Mouse (Mus musculus) forebrain, embryonic 16.5 days (tissue): ENCODE data around the gene Brd3. TPM values are rescaled to one million over a fixed set of nuclear protein-coding genes. Genes with fewer than 3 reads are reported as not detected.

Experiments used
- ATAC-seq: fragments of 200-750 bp; cut with Nextera tagmentation; 2 replicates; pipeline ENCODE4 v1.8.0; 2017; ENCODE audit warnings: mild to moderate bottlenecking, moderate library complexity
- H3K27ac ChIP-seq: fragments of 300-500 bp; sonication (generic); 2 replicates; pipeline ENCODE4 v1.5.1; 2014; ENCODE audit warnings: low read length, control low read depth
- H3K27me3 ChIP-seq: fragments of 300-500 bp; sonication (generic); replicated peaks from 2 replicates; pipeline ENCODE4 v1.6.1; 2014; ENCODE audit warnings: low read length; ENCODE audit not compliant: control insufficient read depth, insufficient read depth
- H3K36me3 ChIP-seq: fragments of 300-500 bp; sonication (generic); 2 replicates; pipeline ENCODE4 v1.6.1; 2014; ENCODE audit not compliant: control insufficient read depth, insufficient read depth
- H3K4me1 ChIP-seq: fragments of 300-500 bp; sonication (generic); replicated peaks from 2 replicates; pipeline ENCODE4 v1.6.1; 2014; ENCODE audit warnings: low read length; ENCODE audit not compliant: control insufficient read depth, insufficient read depth
- H3K4me2 ChIP-seq: fragments of 300-500 bp; sonication (generic); 2 replicates; pipeline ENCODE4 v1.6.1; 2014; ENCODE audit warnings: mild to moderate bottlenecking, low read length, control low read depth
- H3K4me3 ChIP-seq: fragments of 300-500 bp; sonication (generic); replicated peaks from 2 replicates; pipeline ENCODE4 v1.5.1; 2014; ENCODE audit warnings: mild to moderate bottlenecking, low read length, control low read depth
- H3K9ac ChIP-seq: fragments of 300-500 bp; sonication (generic); replicated peaks from 2 replicates; pipeline ENCODE4 v1.6.1; 2014; ENCODE audit warnings: low read depth, low read length, control low read depth
- H3K9me3 ChIP-seq: fragments of 300-500 bp; sonication (generic); 2 replicates; pipeline ENCODE4 v1.6.1; 2016; ENCODE audit warnings: low read length; ENCODE audit not compliant: control insufficient read depth
- WGBS: fragments of 180-500 bp; shearing (Covaris S2); extraction: QIAGEN DNeasy Blood & Tissue Kit; methylation state at CpG from one replicate; pipeline ENCODE4 v1.1.7; 2014; 5-methylcytosine and 5-hydroxymethylcytosine counted together
- polyA plus RNA-seq: library from polyadenylated mRNA; unstranded; fragments of >200 nt; fragmentation: Nextera tagmentation; extraction: Ambion mirVana; gene quantifications from 2 replicates; pipeline ENCODE4 v1.2.1, GENCODE M21; 2015

Brd3 gene
- polyA plus RNA-seq, 1 experiment from 2014 or later, result 153 TPM

- Histone ChIP-seq H3K9ac (no peak overlapping the region), H3K27me3 (no peaks in the 10 kb centered on the region), H3K4me2 (no peak overlapping the region), H3K4me3 (no peak overlapping the region), H3K27ac (no peak overlapping the region), H3K4me1 (peaks cover 37% of the 10 kb centered on the region), H3K9me3 (no peaks in the 10 kb centered on the region), H3K36me3 (no peaks in the 10 kb centered on the region; the same call in 1 of the 2 replicates)
- WGBS, result 81% methylated on average over 4 of the region's 4 CpGs
- no peak for ATAC-seq
Measured at GRCm38 (mm10) chr2:27469292-27469990, 38.0 kb downstream of the Brd3 start.

GRCm38 (mm10) chr2:27462901-27463300, 44.6 kb downstream of the Brd3 start:
- 91% methylated on average over 4 of the region's 4 CpGs for WGBS
- Histone ChIP-seq H3K9me3 (no peaks in the 10 kb centered on the region), H3K4me3 (no peak overlapping the region), H3K4me2 (no peak overlapping the region), H3K9ac (no peak overlapping the region), H3K4me1 (no peaks in the 10 kb centered on the region), H3K27ac (no peak overlapping the region), H3K27me3 (no peaks in the 10 kb centered on the region), H3K36me3 (peaks cover 21% of the 10 kb centered on the region)
- no peak for ATAC-seq

- Histone ChIP-seq H3K27me3 (no peaks in the 10 kb centered on the region), H3K4me3 (no peak overlapping the region), H3K9ac (no peak overlapping the region), H3K36me3 (peaks cover 28% of the 10 kb centered on the region), H3K4me1 (no peaks in the 10 kb centered on the region), H3K27ac (no peak overlapping the region), H3K4me2 (no peak overlapping the region), H3K9me3 (no peaks in the 10 kb centered on the region)
- WGBS, result 93% methylated on average over 4 of the region's 4 CpGs
- ATAC-seq, result no peak
Measured at GRCm38 (mm10) chr2:27461881-27462660, 45.4 kb downstream of the Brd3 start.

- no peak for ATAC-seq
- no peak overlapping the region for H3K9ac ChIP-seq
- no peaks in the 10 kb centered on the region for H3K9me3 ChIP-seq
- H3K36me3 ChIP-seq, result peaks cover 37% of the 10 kb centered on the region
- no peaks in the 10 kb centered on the region for H3K4me1 ChIP-seq
- WGBS, result 67% methylated on average over 9 of the region's 9 CpGs
- H3K4me2 ChIP-seq, result no peak overlapping the region
- H3K27me3 ChIP-seq, result no peaks in the 10 kb centered on the region
- no peak overlapping the region for H3K4me3 ChIP-seq
- H3K27ac ChIP-seq, result no peak overlapping the region
Measured at GRCm38 (mm10) chr2:27460651-27461050, 46.8 kb downstream of the Brd3 start.

DNA sequence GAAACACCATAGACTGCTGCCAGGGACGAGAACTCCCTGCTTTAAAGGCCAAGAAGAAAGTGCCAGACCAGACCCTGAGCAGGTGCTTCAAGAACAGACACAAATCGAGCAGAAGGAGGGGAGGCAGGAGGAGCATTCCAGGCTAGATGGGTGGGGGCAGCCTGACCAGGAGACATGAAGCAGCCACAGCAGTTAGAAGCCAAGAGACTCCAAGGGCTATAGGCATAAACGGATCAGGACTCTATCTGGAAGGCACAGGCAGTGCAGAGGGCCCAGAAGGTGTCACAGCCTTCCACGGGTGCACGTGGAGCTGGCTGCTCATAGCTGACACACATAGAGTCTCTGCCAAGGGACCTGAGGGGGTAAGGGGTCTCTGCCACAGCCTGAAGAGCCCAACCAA, 47.3 kb downstream of the Brd3 start:
- H3K9ac ChIP-seq, result no peak overlapping the region
- no peak overlapping the region for H3K4me2 ChIP-seq
- no peak overlapping the region for H3K4me3 ChIP-seq
- H3K9me3 ChIP-seq, result no peaks in the 10 kb centered on the region
- ATAC-seq, result no peak
- peaks cover 38% of the 10 kb centered on the region for H3K36me3 ChIP-seq
- no peak overlapping the region for H3K27ac ChIP-seq
- no peaks in the 10 kb centered on the region for H3K4me1 ChIP-seq
- 90% methylated on average over 5 of the region's 5 CpGs for WGBS
- H3K27me3 ChIP-seq, result no peaks in the 10 kb centered on the region

DNA sequence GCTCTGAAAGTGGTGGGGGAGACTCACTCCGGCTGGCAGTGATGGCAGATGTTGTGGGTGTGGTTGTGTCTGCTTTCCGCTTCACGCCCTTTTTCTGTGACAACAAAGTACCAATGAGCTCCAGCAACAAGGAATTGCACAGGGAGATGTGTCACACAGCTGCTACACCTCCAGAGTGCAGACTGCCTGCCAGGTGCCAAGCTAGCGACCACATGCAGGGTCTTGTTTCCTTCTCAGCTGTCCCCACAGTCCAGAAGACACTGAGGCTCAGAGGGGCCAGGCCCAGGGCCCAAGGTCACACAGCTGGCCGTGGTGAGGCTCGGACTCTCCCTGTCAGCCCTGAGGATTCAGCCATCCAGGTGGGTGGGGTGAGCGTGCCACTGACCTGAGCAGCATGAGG, 47.7 kb downstream of the Brd3 start:
- H3K4me2 ChIP-seq, result no peak overlapping the region
- no peaks in the 10 kb centered on the region for H3K27me3 ChIP-seq
- no peak overlapping the region for H3K27ac ChIP-seq
- H3K36me3 ChIP-seq, result peaks cover 41% of the 10 kb centered on the region
- 91% methylated on average over 7 of the region's 7 CpGs for WGBS
- H3K9me3 ChIP-seq, result no peaks in the 10 kb centered on the region
- no peaks in the 10 kb centered on the region for H3K4me1 ChIP-seq
- H3K9ac ChIP-seq, result no peak overlapping the region
- no peak for ATAC-seq
- H3K4me3 ChIP-seq, result no peak overlapping the region

DNA sequence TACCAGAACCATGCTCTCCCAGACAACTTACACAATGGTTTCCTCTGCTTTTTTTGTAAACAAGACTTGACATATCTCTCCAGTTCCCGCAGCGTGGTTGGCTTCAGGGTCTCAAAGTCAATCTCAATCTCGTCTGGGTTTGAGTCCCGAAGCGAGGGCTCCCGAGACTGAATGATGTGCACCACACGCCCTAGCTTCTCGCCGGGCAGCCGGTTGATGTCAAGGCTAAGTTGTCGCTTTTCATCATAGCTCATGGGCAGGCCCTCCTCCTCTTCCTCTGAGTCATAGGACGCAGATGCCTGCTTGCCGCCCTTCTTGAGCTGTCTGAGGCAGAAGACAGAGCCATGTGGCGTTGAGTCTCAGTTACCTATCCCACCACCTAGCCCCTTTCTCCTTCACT, 57.2 kb downstream of the Brd3 start:
- Histone ChIP-seq H3K27me3 (no peaks in the 10 kb centered on the region), H3K9me3 (no peaks in the 10 kb centered on the region)
- WGBS, result 92% methylated on average over 14 of the region's 14 CpGs

DNA sequence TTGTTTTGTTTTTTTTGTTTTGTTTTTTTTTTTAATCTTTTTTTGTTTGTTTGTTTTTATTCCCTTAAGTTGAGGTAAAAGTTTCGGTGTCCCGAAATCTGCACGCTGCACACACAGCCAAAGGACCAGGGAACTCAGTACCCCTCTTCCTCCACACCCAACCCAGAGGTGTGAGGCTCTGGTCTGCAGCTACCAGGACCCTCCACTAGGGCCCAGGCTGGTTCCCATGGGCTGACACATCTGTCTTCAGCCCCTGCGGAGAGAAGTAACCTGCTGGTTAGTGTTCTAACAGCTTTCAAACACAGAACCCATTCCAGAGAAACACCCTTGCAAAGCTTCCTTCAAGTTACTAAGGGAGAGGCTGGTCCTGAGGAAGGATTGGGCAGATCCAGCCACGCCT, 59.7 kb downstream of the Brd3 start:
- Histone ChIP-seq H3K4me2 (no peak overlapping the region), H3K9ac (no peak overlapping the region), H3K36me3 (peaks cover 49% of the 10 kb centered on the region), H3K9me3 (no peaks in the 10 kb centered on the region), H3K27me3 (no peaks in the 10 kb centered on the region), H3K27ac (no peak overlapping the region), H3K4me3 (no peak overlapping the region), H3K4me1 (peaks cover 7% of the 10 kb centered on the region)
- no peak for ATAC-seq
- WGBS, result 87% methylated on average over 5 of the region's 5 CpGs

More for the DNA sequence above, 57.2 kb downstream of the Brd3 start:
- Histone ChIP-seq H3K9ac (no peak overlapping the region), H3K4me3 (no peak overlapping the region), H3K27ac (no peak overlapping the region), H3K4me2 (no peak overlapping the region), H3K4me1 (no peaks in the 10 kb centered on the region), H3K36me3 (peaks cover 66% of the 10 kb centered on the region)
- no peak for ATAC-seq

GRCm38 (mm10) chr2:27446812-27447211, 60.6 kb downstream of the Brd3 start:
- WGBS, result 93% methylated on average over 8 of the region's 8 CpGs
- H3K36me3 ChIP-seq, result peaks cover 43% of the 10 kb centered on the region

More at GRCm38 (mm10) chr2:27446812-27447211, 60.6 kb downstream of the Brd3 start:
- no peak overlapping the region for H3K27ac ChIP-seq
- ATAC-seq, result no peak
- H3K4me2 ChIP-seq, result no peak overlapping the region
- H3K4me3 ChIP-seq, result no peak overlapping the region
- no peaks in the 10 kb centered on the region for H3K9me3 ChIP-seq
- H3K27me3 ChIP-seq, result no peaks in the 10 kb centered on the region
- no peak overlapping the region for H3K9ac ChIP-seq
- H3K4me1 ChIP-seq, result peaks cover 9% of the 10 kb centered on the region
